Mouse (Mus musculus) embryonic facial prominence, embryonic 15.5 days (tissue): ENCODE results near the gene Pank4. TPM values are rescaled to one million over a fixed set of nuclear protein-coding genes. Genes with fewer than 3 reads are reported as not detected.

Source experiments
- ATAC-seq: fragments of 200-750 bp; cut with Nextera tagmentation; 2 replicates; pipeline ENCODE4 v1.8.0; 2017; ENCODE audit warnings: low read depth, moderate TSS enrichment; ENCODE audit not compliant: insufficient number of reproducible peaks, low FRiP score, low TSS enrichment
- H3K27ac ChIP-seq: fragments of 300-500 bp; sonication (generic); replicated peaks from 2 replicates; pipeline ENCODE4 v1.5.1; 2015; ENCODE audit warnings: mild to moderate bottlenecking, inconsistent platforms
- H3K27me3 ChIP-seq: fragments of 300-500 bp; sonication (generic); 2 replicates; pipeline ENCODE4 v1.6.1; 2015; ENCODE audit warnings: inconsistent platforms
- H3K36me3 ChIP-seq: fragments of 300-500 bp; sonication (generic); 2 replicates; pipeline ENCODE4 v1.6.1; 2015; ENCODE audit warnings: mild to moderate bottlenecking, inconsistent platforms
- H3K4me1 ChIP-seq: fragments of 300-500 bp; sonication (generic); 2 replicates; pipeline ENCODE4 v1.6.1; 2015; ENCODE audit warnings: inconsistent platforms
- H3K4me2 ChIP-seq: fragments of 300-500 bp; sonication (generic); replicated peaks from 2 replicates; pipeline ENCODE4 v1.6.1; 2015; ENCODE audit warnings: mild to moderate bottlenecking, inconsistent platforms
- H3K4me3 ChIP-seq: fragments of 300-500 bp; sonication (generic); replicated peaks from 2 replicates; pipeline ENCODE4 v1.5.1; 2015; ENCODE audit warnings: mild to moderate bottlenecking, inconsistent platforms
- H3K9ac ChIP-seq: fragments of 300-500 bp; sonication (generic); 2 replicates; pipeline ENCODE4 v1.6.1; 2015; ENCODE audit warnings: inconsistent platforms
- H3K9me3 ChIP-seq: fragments of 300-500 bp; sonication (generic); replicated peaks from 2 replicates; pipeline ENCODE4 v1.6.1; 2016; ENCODE audit warnings: inconsistent platforms
- WGBS: fragments of 180-500 bp; shearing (Covaris S2); methylation state at CpG from one replicate; pipeline ENCODE4 v1.1.7; 2015; 5-methylcytosine and 5-hydroxymethylcytosine counted together
- polyA plus RNA-seq: library from polyadenylated mRNA; unstranded; fragments of >200 nt; fragmentation: Nextera tagmentation; extraction: Ambion mirVana; gene quantifications from 2 replicates; pipeline ENCODE4 v1.2.1, GENCODE M21; 2015

Pank4 gene
- polyA plus RNA-seq, 1 experiment from 2014 or later: 43.6 TPM

- Histone ChIP-seq H3K4me1 (peaks cover 18% of the 10 kb centered on the region), H3K4me2 (no peak overlapping the region), H3K9ac (no peak overlapping the region), H3K27me3 (no peaks in the 10 kb centered on the region), H3K4me3 (no peak overlapping the region), H3K36me3 (no peaks in the 10 kb centered on the region), H3K27ac (no peak overlapping the region), H3K9me3 (no peaks in the 10 kb centered on the region)
- ATAC-seq: no peak
- 68% methylated on average over 11 of the region's 11 CpGs for WGBS
These were observed 53.4 kb downstream of the Pank4 start for GRCm38 (mm10) chr4:155017253-155017878.

GRCm38 (mm10) chr4:155018066-155018465, 54.1 kb downstream of the Pank4 start:
- no peak for ATAC-seq
- no peak overlapping the region for H3K27ac ChIP-seq
- peaks cover 18% of the 10 kb centered on the region for H3K4me1 ChIP-seq
- H3K4me3 ChIP-seq: no peak overlapping the region
- no peaks in the 10 kb centered on the region for H3K36me3 ChIP-seq
- H3K9me3 ChIP-seq: no peaks in the 10 kb centered on the region
- whole genome bisulfite sequencing: 70% methylated on average over 8 of the region's 8 CpGs
- no peak overlapping the region for H3K4me2 ChIP-seq
- no peak overlapping the region for H3K9ac ChIP-seq
- no peaks in the 10 kb centered on the region for H3K27me3 ChIP-seq

GRCm38 (mm10) chr4:155018601-155019335, 54.8 kb downstream of the Pank4 start:
- Histone ChIP-seq H3K27me3 (no peaks in the 10 kb centered on the region), H3K4me1 (peaks cover 18% of the 10 kb centered on the region), H3K27ac (no peak overlapping the region), H3K4me2 (0 out of 2 replicates have a peak overlapping the region, but pooled peaks have one; percentile 18), H3K9me3 (no peaks in the 10 kb centered on the region), H3K9ac (no peak overlapping the region), H3K36me3 (no peaks in the 10 kb centered on the region), H3K4me3 (no peak overlapping the region)
- WGBS: 6% methylated on average over 15 of the region's 15 CpGs
- ATAC-seq: 0 out of 2 replicates have a peak, but pooled peaks have one; percentile 11

- peak; percentile 30; the same call in 1 of the 2 replicates for ATAC-seq
These were observed 55.5 kb downstream of the Pank4 start for GRCm38 (mm10) chr4:155019336-155019847.

GRCm38 (mm10) chr4:155020141-155020540, 56.2 kb downstream of the Pank4 start:
- Histone ChIP-seq H3K4me2 (no peak overlapping the region), H3K36me3 (no peaks in the 10 kb centered on the region), H3K27ac (no peak overlapping the region), H3K9ac (no peak overlapping the region), H3K9me3 (no peaks in the 10 kb centered on the region), H3K27me3 (no peaks in the 10 kb centered on the region), H3K4me3 (no peak overlapping the region), H3K4me1 (peaks cover 18% of the 10 kb centered on the region)
- no peak for ATAC-seq
- WGBS: 55% methylated on average over 1 of the region's 1 CpGs

More at GRCm38 (mm10) chr4:155019336-155019847, 55.5 kb downstream of the Pank4 start:
- Histone ChIP-seq H3K36me3 (no peaks in the 10 kb centered on the region), H3K4me1 (peaks cover 18% of the 10 kb centered on the region), H3K27ac (no peak overlapping the region), H3K27me3 (no peaks in the 10 kb centered on the region), H3K4me2 (0 out of 2 replicates have a peak overlapping the region, but pooled peaks have one; percentile 18), H3K4me3 (no peak overlapping the region), H3K9me3 (no peaks in the 10 kb centered on the region), H3K9ac (no peak overlapping the region)
- 0% methylated on average over 10 of the region's 10 CpGs for WGBS

GRCm38 (mm10) chr4:155020813-155021212, 56.9 kb downstream of the Pank4 start:
- WGBS: 62% methylated on average over 9 of the region's 9 CpGs
- peaks cover 18% of the 10 kb centered on the region for H3K4me1 ChIP-seq

GRCm38 (mm10) chr4:155022228-155022855, 58.4 kb downstream of the Pank4 start:
- Histone ChIP-seq H3K9me3 (no peaks in the 10 kb centered on the region), H3K36me3 (no peaks in the 10 kb centered on the region), H3K4me2 (no peak overlapping the region), H3K9ac (no peak overlapping the region), H3K27ac (no peak overlapping the region), H3K4me1 (peaks cover 18% of the 10 kb centered on the region), H3K27me3 (no peaks in the 10 kb centered on the region), H3K4me3 (no peak overlapping the region)
- WGBS: 71% methylated on average over 7 of the region's 7 CpGs
- no peak for ATAC-seq

More at GRCm38 (mm10) chr4:155020813-155021212, 56.9 kb downstream of the Pank4 start:
- Histone ChIP-seq H3K27me3 (no peaks in the 10 kb centered on the region), H3K9me3 (no peaks in the 10 kb centered on the region), H3K4me2 (no peak overlapping the region), H3K4me3 (no peak overlapping the region), H3K36me3 (no peaks in the 10 kb centered on the region), H3K9ac (no peak overlapping the region), H3K27ac (no peak overlapping the region)
- ATAC-seq: no peak

- no peak for ATAC-seq
- no peaks in the 10 kb centered on the region for H3K27me3 ChIP-seq
- peaks cover 5% of the 10 kb centered on the region for H3K4me1 ChIP-seq
- H3K27ac ChIP-seq: no peak overlapping the region
- H3K9me3 ChIP-seq: no peaks in the 10 kb centered on the region
- WGBS: 84% methylated on average over 11 of the region's 11 CpGs
- no peak overlapping the region for H3K4me2 ChIP-seq
- no peak overlapping the region for H3K9ac ChIP-seq
- no peak overlapping the region for H3K4me3 ChIP-seq
- no peaks in the 10 kb centered on the region for H3K36me3 ChIP-seq
These were observed 60.5 kb downstream of the Pank4 start for GRCm38 (mm10) chr4:155024170-155025010.
